Mouse (Mus musculus): ENCODE results near the gene Paqr6. TPM values are rescaled to one million over a fixed set of nuclear protein-coding genes. Genes with fewer than 3 reads are reported as not detected.
A peak's percentile ranks its signal among the peaks of the same experiment; 100 is the strongest.

Gene Paqr6
- polyA plus RNA-seq, 2 experiments = 4.1 to 8.7 TPM

DNA sequence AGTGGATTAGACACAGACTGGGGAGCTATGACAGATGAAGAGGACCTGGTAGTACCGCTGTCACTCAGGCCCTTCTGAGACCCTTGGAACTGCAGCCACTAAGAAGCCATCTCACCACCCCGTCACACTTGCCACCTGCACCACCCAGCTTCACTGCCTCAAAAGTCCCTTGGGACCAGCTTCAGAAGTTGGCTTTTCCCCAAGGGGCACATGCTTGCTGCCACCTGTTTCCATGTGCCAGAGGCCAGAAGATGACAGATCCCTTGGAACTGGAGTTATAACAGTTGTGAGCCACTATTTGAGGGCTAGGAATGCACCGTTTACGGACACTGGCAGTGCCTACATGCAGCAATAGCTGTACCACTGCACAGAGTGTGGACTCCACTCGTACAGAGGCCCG lies 30.9 kb downstream of the Paqr6 start:
- WGBS (ENCODE audit: insufficient replicate concordance) = 88% methylated on average over 6 of the region's 6 CpGs
- Histone ChIP-seq H3K4me2 (ENCODE audit: low read depth) (no peak overlapping the region), H3K27me3 (ENCODE audit: control insufficient read depth, insufficient read depth, low read length) (no peaks in the 10 kb centered on the region), H3K9ac (replicated peaks) (no peak overlapping the region), H3K4me3 (ENCODE audit: insufficient read depth in 1 of 2, low read depth in 2 of 2, low read length in 2 of 2) (no peak overlapping the region), H3K27ac (no peak overlapping the region), H3K4me1 (replicated peaks; ENCODE audit: control insufficient read depth in 2 of 2, insufficient read depth in 2 of 2, low read length in 1 of 2) (no peaks in the 10 kb centered on the region), H3K36me3 (replicated peaks; ENCODE audit: control insufficient read depth, insufficient read depth, low read depth) (peaks cover 7% of the 10 kb centered on the region), H3K9me3 (ENCODE audit: control insufficient read depth, low read length) (no peaks in the 10 kb centered on the region)
- no peak for ATAC-seq (ENCODE audit: insufficient read depth)
- DNase-seq (ENCODE audit: low read depth in 3 of 3, low spot score in 3 of 3) = no peak
- TF ChIP-seq EP300 (IDR thresholded peaks at IDR 0.05; ENCODE audit: low read depth) = no peak
- TF ChIP-seq CTCF (IDR thresholded peaks at IDR 0.05; ENCODE audit: low read depth) = no peak

DNA sequence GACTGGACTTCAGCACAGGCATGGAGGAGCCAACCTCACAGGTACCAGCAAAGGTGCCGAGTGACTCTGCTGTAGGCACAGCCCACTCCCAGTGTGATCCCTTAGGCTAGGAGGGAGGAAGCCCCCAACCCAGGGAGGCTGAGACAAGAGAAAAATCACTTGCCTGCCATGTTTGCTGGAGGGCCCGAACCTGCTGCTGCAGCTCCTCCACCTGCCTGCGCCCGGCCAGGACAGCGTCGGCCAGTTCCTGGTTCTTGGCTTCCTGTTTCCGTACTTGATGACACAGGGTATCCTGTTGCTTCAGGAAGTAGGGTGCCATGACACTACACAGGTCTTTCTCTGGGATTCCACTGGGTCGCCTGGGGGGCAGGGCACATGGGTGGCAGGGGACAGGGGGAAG lies 31.4 kb downstream of the Paqr6 start:
- H3K27ac ChIP-seq = no peak overlapping the region
- DNase-seq (ENCODE audit: low read depth in 3 of 3, low spot score in 3 of 3) (no peak), ATAC-seq (ENCODE audit: insufficient read depth) (no peak)
- H3K9ac ChIP-seq (replicated peaks) = no peak overlapping the region
- no peak overlapping the region for H3K4me2 ChIP-seq (ENCODE audit: low read depth)
- H3K27me3 ChIP-seq (ENCODE audit: control insufficient read depth, insufficient read depth, low read length) = no peaks in the 10 kb centered on the region
- WGBS (ENCODE audit: insufficient replicate concordance) = 81% methylated on average over 8 of the region's 8 CpGs
- no peak overlapping the region for H3K4me3 ChIP-seq (ENCODE audit: insufficient read depth in 1 of 2, low read depth in 2 of 2, low read length in 2 of 2)
- H3K9me3 ChIP-seq (ENCODE audit: control insufficient read depth, low read length) = no peaks in the 10 kb centered on the region
- no peak for TF ChIP-seq CTCF (IDR thresholded peaks at IDR 0.05; ENCODE audit: low read depth)
- TF ChIP-seq EP300 (IDR thresholded peaks at IDR 0.05; ENCODE audit: low read depth) = no peak
- H3K36me3 ChIP-seq (replicated peaks; ENCODE audit: control insufficient read depth, insufficient read depth, low read depth) = peaks cover 9% of the 10 kb centered on the region
- no peaks in the 10 kb centered on the region for H3K4me1 ChIP-seq (replicated peaks; ENCODE audit: control insufficient read depth in 2 of 2, insufficient read depth in 2 of 2, low read length in 1 of 2)

DNA sequence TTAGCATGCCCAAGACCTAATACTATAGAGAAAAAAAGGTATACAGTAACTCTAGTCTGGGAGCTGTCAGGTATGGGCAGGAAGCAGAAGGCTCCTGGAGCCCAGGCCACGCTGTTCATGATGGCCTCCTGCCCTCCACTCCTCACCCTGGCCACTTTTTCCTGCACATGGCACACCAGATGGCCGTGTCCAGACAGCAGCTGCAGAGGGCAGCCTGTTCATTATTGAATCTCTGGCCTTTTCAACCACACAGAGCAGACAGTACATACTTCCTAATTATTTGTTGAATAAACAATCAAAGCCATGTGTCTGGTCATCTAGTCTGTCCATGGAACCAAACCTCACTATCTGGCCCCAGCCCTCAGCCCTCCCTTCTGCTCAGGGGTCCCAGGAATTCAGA lies 34.3 kb downstream of the Paqr6 start:
- Histone ChIP-seq H3K36me3 (replicated peaks; ENCODE audit: control insufficient read depth, insufficient read depth, low read depth) (peaks cover 9% of the 10 kb centered on the region), H3K4me3 (ENCODE audit: insufficient read depth in 1 of 2, low read depth in 2 of 2, low read length in 2 of 2) (no peak overlapping the region), H3K27me3 (ENCODE audit: control insufficient read depth, insufficient read depth, low read length) (no peaks in the 10 kb centered on the region), H3K27ac (no peak overlapping the region), H3K9ac (replicated peaks) (no peak overlapping the region), H3K9me3 (ENCODE audit: control insufficient read depth, low read length) (no peaks in the 10 kb centered on the region), H3K4me2 (ENCODE audit: low read depth) (no peak overlapping the region), H3K4me1 (replicated peaks; ENCODE audit: control insufficient read depth in 2 of 2, insufficient read depth in 2 of 2, low read length in 1 of 2) (no peaks in the 10 kb centered on the region)
- 81% methylated on average over 2 of the region's 2 CpGs for WGBS (ENCODE audit: insufficient replicate concordance)
- DNase-seq (ENCODE audit: low read depth in 3 of 3, low spot score in 3 of 3) (no peak), ATAC-seq (ENCODE audit: insufficient read depth) (no peak)
- no peak for TF ChIP-seq EP300 (IDR thresholded peaks at IDR 0.05; ENCODE audit: low read depth)
- no peak for TF ChIP-seq CTCF (IDR thresholded peaks at IDR 0.05; ENCODE audit: low read depth)

DNA sequence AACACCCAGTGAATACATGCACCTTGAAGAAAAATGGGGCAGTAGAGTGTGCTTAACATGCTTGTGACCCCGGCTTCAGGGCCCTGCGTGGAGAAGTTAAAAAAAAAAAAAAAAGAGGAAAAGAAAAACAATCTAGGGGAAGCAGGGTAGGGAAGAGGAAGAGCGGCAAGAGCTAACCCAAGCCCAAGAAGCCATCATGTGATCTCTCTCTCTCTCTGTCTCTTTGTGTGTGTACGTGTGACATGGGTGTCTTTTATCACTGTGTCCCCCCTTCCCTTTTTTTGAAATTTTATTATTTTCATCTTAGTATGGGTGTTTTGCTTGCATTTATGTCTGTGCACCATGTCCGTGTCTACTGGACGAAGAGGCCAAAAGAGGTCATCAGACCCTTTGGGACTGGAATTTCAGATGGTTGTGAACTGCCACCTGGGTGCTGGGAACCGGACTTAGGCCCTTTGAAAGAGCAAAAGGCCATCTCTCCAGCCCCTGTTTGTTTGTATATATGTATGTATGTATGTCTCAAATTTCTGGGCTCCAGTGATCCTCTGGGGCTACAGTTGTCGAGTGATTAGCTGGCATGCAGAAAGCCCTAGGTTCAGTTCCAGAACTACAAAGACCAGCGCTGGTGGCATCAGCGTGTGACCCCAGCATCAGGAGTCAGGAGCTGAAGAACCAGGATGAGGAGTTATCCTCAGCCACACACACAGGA lies 39.3 kb downstream of the Paqr6 start:
- H3K27me3 ChIP-seq (ENCODE audit: control insufficient read depth, insufficient read depth, low read length) = no peaks in the 10 kb centered on the region
- H3K4me3 ChIP-seq (ENCODE audit: insufficient read depth in 1 of 2, low read depth in 2 of 2, low read length in 2 of 2) = no peak overlapping the region
- ATAC-seq (ENCODE audit: insufficient read depth) (no peak), DNase-seq (ENCODE audit: low read depth in 3 of 3, low spot score in 3 of 3) (no peak)
- H3K36me3 ChIP-seq (replicated peaks; ENCODE audit: control insufficient read depth, insufficient read depth, low read depth) = peaks cover 9% of the 10 kb centered on the region
- H3K27ac ChIP-seq = no peak overlapping the region
- H3K9me3 ChIP-seq (ENCODE audit: control insufficient read depth, low read length) = no peaks in the 10 kb centered on the region
- H3K4me2 ChIP-seq (ENCODE audit: low read depth) = no peak overlapping the region
- no peak overlapping the region for H3K9ac ChIP-seq (replicated peaks)
- H3K4me1 ChIP-seq (replicated peaks; ENCODE audit: control insufficient read depth in 2 of 2, insufficient read depth in 2 of 2, low read length in 1 of 2) = peaks cover 0 to 8% of the 10 kb centered on the region in 2 experiments; a peak in 3 of 4 replicates
- WGBS (ENCODE audit: insufficient replicate concordance) = 80% methylated on average over 10 of the region's 10 CpGs
- no peak for TF ChIP-seq CTCF (IDR thresholded peaks at IDR 0.05; ENCODE audit: low read depth)
- no peak for TF ChIP-seq EP300 (IDR thresholded peaks at IDR 0.05; ENCODE audit: low read depth)

DNA sequence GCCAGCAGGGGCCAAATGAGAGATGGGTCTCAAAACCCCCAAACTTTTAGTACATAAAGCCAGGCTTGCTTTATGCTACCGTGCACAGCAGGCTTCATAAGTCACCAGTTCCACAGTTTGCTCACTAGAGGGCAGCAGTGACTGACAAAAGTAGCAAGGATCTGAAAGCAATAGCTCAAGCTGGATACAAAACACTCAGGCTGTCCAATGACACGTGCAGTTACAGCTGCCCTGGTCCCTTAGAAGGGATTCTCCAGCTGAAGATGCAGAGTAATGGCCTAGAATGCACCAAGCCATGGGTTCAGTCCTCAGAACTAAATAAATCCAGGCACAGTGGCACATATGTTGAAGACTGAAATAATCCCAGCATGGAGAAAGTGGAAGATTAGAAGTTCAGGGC lies 42.7 kb downstream of the Paqr6 start:
- Histone ChIP-seq H3K4me1 (replicated peaks; ENCODE audit: control insufficient read depth in 2 of 2, insufficient read depth in 2 of 2, low read length in 1 of 2) (peaks cover 17 to 29% of the 10 kb centered on the region in 2 experiments), H3K27me3 (ENCODE audit: control insufficient read depth, insufficient read depth, low read length) (no peaks in the 10 kb centered on the region), H3K9ac (replicated peaks) (no peak overlapping the region), H3K36me3 (replicated peaks; ENCODE audit: control insufficient read depth, insufficient read depth, low read depth) (peaks cover 3% of the 10 kb centered on the region; the same call in 1 of the 2 replicates), H3K4me3 (ENCODE audit: insufficient read depth in 1 of 2, low read depth in 2 of 2, low read length in 2 of 2) (no peak overlapping the region), H3K4me2 (ENCODE audit: low read depth) (no peak overlapping the region; the same call in 1 of the 2 replicates), H3K27ac (no peak overlapping the region), H3K9me3 (ENCODE audit: control insufficient read depth, low read length) (no peaks in the 10 kb centered on the region)
- peak; percentile 70 to 72 (median 70) for DNase-seq (ENCODE audit: low read depth in 3 of 3, low spot score in 3 of 3)
- TF ChIP-seq EP300 (IDR thresholded peaks at IDR 0.05; ENCODE audit: low read depth) (no peak), CTCF (IDR thresholded peaks at IDR 0.05; ENCODE audit: low read depth) (peak; percentile 94)
- 3% methylated on average over 2 of the region's 2 CpGs for WGBS (ENCODE audit: insufficient replicate concordance)
- no peak for ATAC-seq (ENCODE audit: insufficient read depth)
